Mouse (Mus musculus): ENCODE results near the gene Fbxl18.

DNA sequence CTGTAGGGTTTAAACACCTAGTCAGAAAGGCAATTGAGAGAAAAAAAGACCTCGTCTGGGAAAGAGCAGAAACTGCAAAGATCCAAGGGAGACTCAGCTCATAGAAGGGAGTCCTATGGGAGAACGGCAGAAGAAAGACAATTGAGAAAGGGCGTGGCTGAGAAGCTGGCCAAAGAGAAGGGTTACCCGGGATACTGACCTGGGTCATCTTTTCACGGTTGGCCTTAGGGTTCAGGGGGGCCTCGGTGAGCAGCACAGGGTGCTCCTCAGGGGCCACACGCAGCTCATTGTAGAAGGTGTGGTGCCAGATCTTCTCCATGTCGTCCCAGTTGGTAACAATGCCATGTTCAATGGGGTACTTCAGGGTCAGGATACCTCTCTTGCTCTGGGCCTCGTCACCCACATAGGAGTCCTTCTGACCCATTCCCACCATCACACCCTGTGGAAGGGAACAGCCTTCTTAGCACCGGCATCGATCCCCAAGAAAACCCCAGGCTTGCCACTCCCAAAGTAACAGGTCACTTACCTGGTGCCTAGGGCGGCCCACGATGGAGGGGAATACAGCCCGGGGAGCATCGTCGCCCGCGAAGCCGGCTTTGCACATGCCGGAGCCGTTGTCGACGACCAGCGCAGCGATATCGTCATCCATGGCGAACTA, 9.9 kb upstream of the Fbxl18 start:
- TF ChIP-seq CTCF (IDR thresholded peaks at IDR 0.05; ENCODE audit: extremely low read depth, insufficient read length, insufficient replicate concordance, low read depth, low read length) (no peak), POLR2A (IDR thresholded peaks at IDR 0.05; ENCODE audit: low read depth, low read length) (no peak)
